Mouse (Mus musculus): Measurements from ENCODE around the gene Arid1b. TPM values are rescaled to one million over a fixed set of nuclear protein-coding genes. Genes with fewer than 3 reads are reported as not detected.
A peak's percentile ranks its signal among the peaks of the same experiment; 100 is the strongest.
"Not testable (repeated sequence)": the region's sequence is repeated elsewhere in the genome, so short reads cannot be mapped to it uniquely, and the experiment has no call there.

The Arid1b gene
- polyA plus RNA-seq, 1 experiment from 2014 or later: 5.2 TPM

DNA sequence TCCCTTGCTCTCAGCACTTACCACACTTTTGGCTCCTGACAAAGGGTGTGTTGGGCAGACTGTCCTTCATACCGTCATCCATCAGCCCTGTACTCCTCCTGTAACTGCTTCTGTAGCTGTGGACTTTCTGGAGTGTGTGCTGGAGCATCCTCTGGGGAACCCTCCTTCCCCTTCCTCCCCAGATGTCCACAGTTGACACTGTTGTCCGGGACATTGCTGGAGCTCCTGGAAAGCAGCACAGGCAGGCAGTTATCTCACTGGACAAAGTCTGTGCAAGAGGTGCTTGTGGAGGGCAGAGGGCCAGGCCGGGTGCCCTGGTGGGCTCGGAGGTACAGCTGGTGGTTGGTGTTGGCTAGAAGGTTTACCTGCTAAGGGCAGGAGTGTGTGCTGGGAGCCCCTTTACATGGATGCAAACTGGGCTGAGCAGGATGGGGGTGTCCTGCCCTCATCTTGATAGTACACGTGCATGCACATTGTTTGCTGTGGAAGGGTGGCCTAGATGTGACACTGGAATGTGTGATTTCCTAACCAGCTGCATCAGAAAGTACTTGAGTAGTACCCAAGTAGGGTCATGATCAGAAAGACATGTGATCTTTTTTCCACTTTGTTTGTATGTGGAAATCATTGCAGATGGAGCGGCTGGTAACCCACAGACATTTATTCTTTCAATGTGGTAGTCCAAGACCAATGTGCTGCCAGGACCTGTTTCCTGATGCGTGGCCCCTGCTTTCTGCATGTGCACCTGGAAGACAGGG lies 80.8 kb downstream of the Arid1b start:
- 43% methylated on average over 7 of the region's 7 CpGs for WGBS
- Histone ChIP-seq H3K9me3 (no peaks in the 10 kb centered on the region), H3K4me2 (no peak overlapping the region), H3K36me3 (peaks cover 6% of the 10 kb centered on the region), H3K4me3 (no peak overlapping the region), H3K9ac (no peak overlapping the region), H3K27ac (replicated peaks) (no peak overlapping the region), H3K4me1 (peaks cover 50% of the 10 kb centered on the region), H3K27me3 (replicated peaks) (no peaks in the 10 kb centered on the region)
- ATAC-seq (ENCODE audit: extremely low read depth, insufficient number of reproducible peaks, low FRiP score, low TSS enrichment): no peak

- Histone ChIP-seq H3K4me2 (no peak overlapping the region), H3K9me3 (no peaks in the 10 kb centered on the region), H3K4me1 (peaks cover 64% of the 10 kb centered on the region), H3K9ac (no peak overlapping the region), H3K27ac (replicated peaks) (no peak overlapping the region), H3K27me3 (replicated peaks) (no peaks in the 10 kb centered on the region), H3K4me3 (no peak overlapping the region), H3K36me3 (no peaks in the 10 kb centered on the region)
- no peak for ATAC-seq (ENCODE audit: extremely low read depth, insufficient number of reproducible peaks, low FRiP score, low TSS enrichment)
- 71% methylated on average over 9 of the region's 9 CpGs for WGBS
These were observed 83.9 kb downstream of the Arid1b start for GRCm38 (mm10) chr17:5077996-5078395.

DNA sequence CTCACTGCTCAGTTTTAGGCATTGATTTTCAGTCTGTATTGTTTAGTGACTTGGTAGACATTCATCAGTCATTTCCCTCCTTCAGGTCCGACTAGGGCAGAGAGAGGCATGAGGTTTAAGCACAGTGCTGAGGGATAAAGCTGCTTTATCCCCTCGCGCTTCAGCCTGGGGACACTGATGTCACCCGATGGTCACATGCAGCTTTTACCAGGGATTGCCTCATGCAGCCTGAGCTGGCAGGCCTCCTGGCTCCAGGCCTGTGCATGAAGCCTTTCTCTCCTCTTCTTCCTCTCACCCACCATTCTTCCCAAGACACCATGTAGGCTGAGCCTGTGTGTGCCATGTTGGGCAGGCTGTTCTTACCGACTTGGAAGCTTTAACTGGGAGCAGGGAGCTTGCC lies 84.4 kb downstream of the Arid1b start:
- Histone ChIP-seq H3K4me2 (no peak overlapping the region), H3K4me1 (peaks cover 70% of the 10 kb centered on the region), H3K9ac (no peak overlapping the region), H3K4me3 (no peak overlapping the region), H3K27me3 (replicated peaks) (no peaks in the 10 kb centered on the region), H3K9me3 (no peaks in the 10 kb centered on the region), H3K36me3 (no peaks in the 10 kb centered on the region), H3K27ac (replicated peaks) (no peak overlapping the region)
- WGBS: 61% methylated on average over 5 of the region's 5 CpGs
- ATAC-seq (ENCODE audit: extremely low read depth, insufficient number of reproducible peaks, low FRiP score, low TSS enrichment): no peak; the same call in 1 of the 2 replicates

- peaks cover 81% of the 10 kb centered on the region for H3K4me1 ChIP-seq
These were observed 86.8 kb downstream of the Arid1b start for GRCm38 (mm10) chr17:5080884-5081419.

GRCm38 (mm10) chr17:5082274-5082673 lies 88.1 kb downstream of the Arid1b start:
- no peak for ATAC-seq (ENCODE audit: extremely low read depth, insufficient number of reproducible peaks, low FRiP score, low TSS enrichment)
- Histone ChIP-seq H3K4me2 (peak overlapping the region; percentile 27; the same call in 1 of the 2 replicates), H3K27ac (replicated peaks) (peak overlapping the region; percentile 36; the same call in 1 of the 2 replicates), H3K4me3 (no peak overlapping the region), H3K9me3 (no peaks in the 10 kb centered on the region), H3K9ac (no peak overlapping the region), H3K4me1 (peaks cover 86% of the 10 kb centered on the region), H3K36me3 (no peaks in the 10 kb centered on the region), H3K27me3 (replicated peaks) (no peaks in the 10 kb centered on the region)
- WGBS: 50% methylated on average over 8 of the region's 8 CpGs

More at GRCm38 (mm10) chr17:5080884-5081419, 86.8 kb downstream of the Arid1b start:
- Histone ChIP-seq H3K27me3 (replicated peaks) (no peaks in the 10 kb centered on the region), H3K27ac (replicated peaks) (no peak overlapping the region), H3K4me2 (no peak overlapping the region), H3K9ac (0 out of 2 replicates have a peak overlapping the region, but pooled peaks have one; percentile 24), H3K36me3 (no peaks in the 10 kb centered on the region), H3K4me3 (no peak overlapping the region), H3K9me3 (no peaks in the 10 kb centered on the region)
- WGBS: 71% methylated on average over 12 of the region's 12 CpGs
- no peak for ATAC-seq (ENCODE audit: extremely low read depth, insufficient number of reproducible peaks, low FRiP score, low TSS enrichment)

- H3K27me3 ChIP-seq (replicated peaks): no peaks in the 10 kb centered on the region
- no peak overlapping the region for H3K4me3 ChIP-seq
- H3K36me3 ChIP-seq: no peaks in the 10 kb centered on the region
- ATAC-seq (ENCODE audit: extremely low read depth, insufficient number of reproducible peaks, low FRiP score, low TSS enrichment): no peak
- WGBS: 85% methylated on average over 3 of the region's 3 CpGs
- peaks cover 82% of the 10 kb centered on the region for H3K4me1 ChIP-seq
- H3K9me3 ChIP-seq: no peaks in the 10 kb centered on the region
- no peak overlapping the region for H3K4me2 ChIP-seq
- no peak overlapping the region for H3K9ac ChIP-seq
- H3K27ac ChIP-seq (replicated peaks): no peak overlapping the region
These were observed 89.4 kb downstream of the Arid1b start for GRCm38 (mm10) chr17:5083497-5083896.

DNA sequence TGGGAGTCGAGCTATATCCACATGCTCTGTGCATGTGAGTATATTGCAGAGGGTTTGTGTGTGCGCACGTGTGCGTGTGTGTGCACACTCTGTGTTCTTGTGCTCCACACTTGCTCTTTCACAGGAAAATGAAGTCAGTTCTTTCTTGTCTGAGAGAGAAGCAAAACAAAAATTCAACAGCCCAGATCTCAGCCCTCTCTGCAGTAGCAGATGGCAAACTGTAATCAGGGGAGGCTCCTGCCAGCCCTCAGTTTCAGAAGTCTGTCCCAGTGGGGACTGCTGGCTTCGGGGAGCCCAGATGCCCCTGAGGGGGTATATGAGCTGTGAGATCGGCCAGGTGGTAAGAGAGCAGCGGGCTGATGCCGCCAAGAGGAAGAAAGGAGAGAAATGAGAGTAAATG lies 90.0 kb downstream of the Arid1b start:
- WGBS: 66% methylated on average over 8 of the region's 8 CpGs
- no peak overlapping the region for H3K27ac ChIP-seq (replicated peaks)
- ATAC-seq (ENCODE audit: extremely low read depth, insufficient number of reproducible peaks, low FRiP score, low TSS enrichment): no peak
- H3K4me1 ChIP-seq: peaks cover 83% of the 10 kb centered on the region
- no peaks in the 10 kb centered on the region for H3K36me3 ChIP-seq
- no peak overlapping the region for H3K4me2 ChIP-seq
- no peak overlapping the region for H3K4me3 ChIP-seq
- H3K9me3 ChIP-seq: no peaks in the 10 kb centered on the region
- no peaks in the 10 kb centered on the region for H3K27me3 ChIP-seq (replicated peaks)
- peak overlapping the region; percentile 50; the same call in 1 of the 2 replicates for H3K9ac ChIP-seq

GRCm38 (mm10) chr17:5085004-5085403 lies 90.9 kb downstream of the Arid1b start:
- WGBS: 78% methylated on average over 6 of the region's 6 CpGs
- Histone ChIP-seq H3K27ac (replicated peaks) (0 out of 2 replicates have a peak overlapping the region, but pooled peaks have one; percentile 76), H3K27me3 (replicated peaks) (no peaks in the 10 kb centered on the region), H3K36me3 (no peaks in the 10 kb centered on the region), H3K9ac (no peak overlapping the region), H3K4me3 (no peak overlapping the region), H3K9me3 (no peaks in the 10 kb centered on the region), H3K4me1 (peaks cover 88% of the 10 kb centered on the region), H3K4me2 (no peak overlapping the region)
- no peak for ATAC-seq (ENCODE audit: extremely low read depth, insufficient number of reproducible peaks, low FRiP score, low TSS enrichment)

- peak overlapping the region; percentile 76 for H3K27ac ChIP-seq (replicated peaks)
- H3K27me3 ChIP-seq (replicated peaks): no peaks in the 10 kb centered on the region
- H3K4me2 ChIP-seq: peak overlapping the region; percentile 42
- peak; percentile 47 for ATAC-seq (ENCODE audit: extremely low read depth, insufficient number of reproducible peaks, low FRiP score, low TSS enrichment)
- no peaks in the 10 kb centered on the region for H3K9me3 ChIP-seq
- H3K4me1 ChIP-seq: peaks cover 84% of the 10 kb centered on the region
- H3K4me3 ChIP-seq: 0 out of 2 replicates have a peak overlapping the region, but pooled peaks have one; percentile 16
- 19% methylated on average over 5 of the region's 5 CpGs for WGBS
- H3K36me3 ChIP-seq: no peaks in the 10 kb centered on the region
- H3K9ac ChIP-seq: peak overlapping the region; percentile 65; the same call in 1 of the 2 replicates
These were observed 91.8 kb downstream of the Arid1b start for GRCm38 (mm10) chr17:5085942-5086341.

DNA sequence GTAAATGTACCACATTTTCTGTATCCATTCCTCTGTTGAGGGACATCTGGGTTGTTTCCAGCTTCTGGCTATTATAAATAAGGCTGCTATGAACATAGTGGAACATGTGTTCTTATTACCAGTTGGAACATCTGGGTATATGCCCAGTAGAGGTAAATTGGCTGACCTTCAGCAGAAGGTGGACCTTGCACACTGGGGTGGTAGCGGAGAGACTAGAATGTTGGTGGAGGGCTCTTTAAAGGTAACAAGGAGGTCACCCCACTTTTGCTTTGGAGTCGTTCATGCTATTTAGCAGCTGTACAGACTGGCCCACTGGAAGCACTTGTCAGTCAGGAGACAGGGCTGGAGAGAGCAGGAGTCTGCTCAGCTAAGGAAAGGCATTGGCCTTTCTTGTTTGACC lies 94.1 kb downstream of the Arid1b start:
- peaks cover 75% of the 10 kb centered on the region for H3K4me1 ChIP-seq
- H3K27me3 ChIP-seq (replicated peaks); H3K27ac ChIP-seq (replicated peaks); ATAC-seq (ENCODE audit: extremely low read depth, insufficient number of reproducible peaks, low FRiP score, low TSS enrichment); H3K36me3 ChIP-seq; H3K9me3 ChIP-seq; H3K9ac ChIP-seq; H3K4me2 ChIP-seq; H3K4me3 ChIP-seq: not testable (repeated sequence)
- 77% methylated on average over 2 of the region's 2 CpGs for WGBS

GRCm38 (mm10) chr17:5088822-5089221 lies 94.7 kb downstream of the Arid1b start:
- Histone ChIP-seq H3K4me1 (peaks cover 69% of the 10 kb centered on the region), H3K9me3 (no peaks in the 10 kb centered on the region), H3K36me3 (0 out of 2 replicates have a peak, but pooled peaks cover 10% of the 10 kb centered on the region), H3K4me2 (no peak overlapping the region), H3K9ac (no peak overlapping the region), H3K27ac (replicated peaks) (no peak overlapping the region), H3K4me3 (no peak overlapping the region), H3K27me3 (replicated peaks) (no peaks in the 10 kb centered on the region)
- ATAC-seq (ENCODE audit: extremely low read depth, insufficient number of reproducible peaks, low FRiP score, low TSS enrichment): no peak
- WGBS: 82% methylated on average over 5 of the region's 5 CpGs
